Mouse (Mus musculus) skeletal muscle tissue, adult 2 months (tissue): ENCODE measurements around the gene Mmd.

ENCODE experiments used
- DNase-seq: peaks from one replicate; pipeline ENCODE4 v3.0.0-alpha.2; 2012; ENCODE audit warnings: low read depth, low spot score

Gene Mmd

DNA sequence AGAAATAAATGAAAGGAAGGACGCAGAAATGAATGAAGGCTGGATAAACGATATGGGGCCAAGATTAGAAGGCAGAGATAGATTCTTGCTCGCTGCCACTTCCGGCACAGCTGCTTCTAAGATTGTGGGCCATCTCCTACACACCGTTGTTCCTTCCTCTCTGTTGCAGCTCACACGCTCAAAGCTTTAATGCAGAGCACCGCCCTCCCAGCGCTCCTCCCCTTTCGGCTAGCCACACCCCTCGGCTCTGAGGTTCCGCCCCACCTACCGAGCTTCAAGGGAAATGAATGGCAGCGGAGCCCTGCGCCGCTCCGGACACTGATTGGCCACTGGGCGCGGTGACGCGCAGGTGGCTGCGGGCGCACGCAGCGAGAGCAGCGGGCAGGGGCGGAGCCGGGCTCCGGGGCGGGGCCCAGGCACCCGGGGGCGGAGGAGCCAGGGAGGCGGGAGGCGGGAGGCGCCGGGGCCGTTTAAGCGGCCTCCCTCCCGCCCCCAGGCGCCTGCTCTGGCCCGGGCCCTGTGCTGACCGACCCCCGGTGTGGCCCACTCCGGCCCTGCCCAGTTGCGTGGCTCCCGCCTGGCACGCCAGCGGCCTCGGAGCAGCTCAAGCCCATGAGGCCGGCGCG lies at the start of gene Mmd:
Mmd (plus strand) TSS at position 432 of the 626 bp plus-strand sequence.
- DNase-seq: peak; percentile 96

DNA sequence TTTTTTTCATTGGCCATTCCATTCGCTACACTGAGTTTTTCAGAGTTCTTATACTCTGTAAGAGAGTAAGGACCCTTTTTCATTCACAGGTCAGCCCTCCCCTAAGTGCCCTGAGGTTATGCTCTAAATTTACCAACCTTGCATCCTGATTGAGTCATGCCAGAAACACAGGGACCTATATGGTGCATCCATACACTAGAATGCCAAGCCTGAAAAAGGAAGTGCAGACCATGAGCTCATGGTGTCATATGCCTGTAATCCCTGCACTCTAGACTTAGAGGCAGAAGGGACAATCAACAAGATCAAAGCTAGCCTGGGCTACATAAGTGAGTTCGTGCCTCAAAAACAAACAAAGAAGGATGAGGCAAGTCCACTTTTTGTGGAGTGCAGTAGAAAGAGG lies 48.4 kb upstream of the Mmd start:
- DNase-seq: no peak

DNA sequence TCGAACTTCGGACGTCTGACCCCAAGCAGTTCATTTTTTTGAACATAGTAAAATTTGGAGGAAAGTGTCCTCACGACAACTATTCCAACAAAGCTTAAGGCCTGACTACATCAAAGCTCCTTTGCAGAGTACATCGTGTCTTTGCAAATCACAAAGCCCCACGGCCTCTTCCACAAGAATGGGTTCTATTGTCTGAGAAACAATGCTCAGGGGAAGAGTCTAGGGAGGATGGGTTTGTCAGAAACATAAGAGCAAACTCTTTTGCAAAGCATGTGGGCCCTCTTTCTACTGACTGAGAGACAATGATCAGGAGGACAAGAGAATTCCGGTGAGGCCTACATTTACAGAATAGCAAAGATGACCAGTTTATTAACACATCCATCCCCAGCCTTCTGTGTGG lies 35.0 kb upstream of the Mmd start:
- no peak for DNase-seq

DNA sequence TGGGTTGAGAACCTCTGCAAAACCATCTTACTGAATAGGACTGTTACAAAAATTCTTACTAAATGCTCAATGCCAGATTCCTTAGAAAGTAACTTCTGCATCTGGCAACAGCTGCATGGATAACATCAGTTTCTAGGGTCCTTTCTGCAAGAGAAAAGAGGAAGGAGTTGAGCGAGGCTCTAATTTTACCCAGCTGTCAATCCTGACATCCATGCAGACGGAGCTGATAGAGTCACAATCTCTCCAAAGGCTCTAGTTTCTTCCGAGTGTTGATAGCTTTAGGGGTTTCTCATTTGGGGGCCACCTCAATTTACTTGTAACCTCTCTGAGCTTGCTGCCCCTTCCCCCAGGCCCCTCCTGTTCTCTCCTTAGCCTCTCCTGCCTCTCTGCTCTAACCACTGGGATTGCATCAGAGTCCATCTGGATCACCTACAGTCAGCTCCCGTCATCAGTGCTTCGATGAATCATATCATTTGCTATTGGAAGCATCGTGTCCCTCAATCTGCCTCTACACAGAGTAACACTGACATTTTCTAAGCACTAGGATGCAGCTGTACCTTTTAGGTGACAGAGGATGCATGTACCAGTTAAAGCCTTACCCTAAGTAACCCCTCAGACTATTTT lies 29.1 kb upstream of the Mmd start:
- DNase-seq: no peak

DNA sequence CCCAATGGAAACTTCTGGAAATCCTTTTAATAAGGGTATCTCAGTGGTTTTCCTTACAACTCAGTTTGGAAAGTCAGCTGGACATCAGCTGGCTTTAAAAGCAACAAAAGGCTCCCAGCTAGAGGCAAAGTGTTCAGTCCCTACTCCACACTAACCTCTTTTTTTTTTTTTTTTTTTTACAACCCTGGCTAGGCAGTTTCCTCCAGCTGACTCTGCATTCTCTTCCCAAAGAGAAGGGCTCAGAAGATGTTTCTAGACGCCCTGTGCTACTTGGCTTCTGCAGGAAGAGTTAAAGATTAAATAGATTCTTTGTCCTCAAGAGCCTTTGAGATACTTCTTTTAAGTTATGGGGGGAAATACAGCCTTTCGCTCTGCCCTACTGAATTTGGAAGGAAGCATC lies 28.5 kb upstream of the Mmd start:
- DNase-seq: no peak

DNA sequence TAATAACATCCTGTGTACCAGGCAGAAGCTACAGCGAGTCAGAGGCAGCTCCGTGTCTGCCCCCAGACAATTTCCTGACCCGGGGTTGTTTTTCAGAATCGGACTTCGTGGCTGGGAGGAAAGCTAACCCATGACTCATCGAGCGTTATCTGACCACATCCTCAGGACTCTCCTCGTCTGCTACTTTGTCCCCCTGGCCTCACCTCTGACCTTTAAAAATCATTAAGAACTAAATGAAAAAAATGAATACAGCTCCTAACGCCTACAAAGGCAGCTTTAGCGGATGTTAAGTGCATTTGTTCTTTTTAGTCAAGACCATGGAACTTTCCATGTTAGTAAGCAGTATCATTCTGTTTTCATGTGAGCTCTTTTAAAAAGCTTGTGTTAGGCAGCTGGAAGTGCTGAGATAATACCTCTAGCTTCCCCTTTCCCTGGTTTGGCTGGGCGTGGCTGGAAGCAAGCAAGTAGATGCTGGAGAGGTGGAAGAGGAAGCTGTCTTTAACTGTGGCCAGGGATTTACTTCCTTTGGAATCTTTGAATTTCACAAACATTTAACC lies 24.3 kb upstream of the Mmd start:
- DNase-seq: no peak

DNA sequence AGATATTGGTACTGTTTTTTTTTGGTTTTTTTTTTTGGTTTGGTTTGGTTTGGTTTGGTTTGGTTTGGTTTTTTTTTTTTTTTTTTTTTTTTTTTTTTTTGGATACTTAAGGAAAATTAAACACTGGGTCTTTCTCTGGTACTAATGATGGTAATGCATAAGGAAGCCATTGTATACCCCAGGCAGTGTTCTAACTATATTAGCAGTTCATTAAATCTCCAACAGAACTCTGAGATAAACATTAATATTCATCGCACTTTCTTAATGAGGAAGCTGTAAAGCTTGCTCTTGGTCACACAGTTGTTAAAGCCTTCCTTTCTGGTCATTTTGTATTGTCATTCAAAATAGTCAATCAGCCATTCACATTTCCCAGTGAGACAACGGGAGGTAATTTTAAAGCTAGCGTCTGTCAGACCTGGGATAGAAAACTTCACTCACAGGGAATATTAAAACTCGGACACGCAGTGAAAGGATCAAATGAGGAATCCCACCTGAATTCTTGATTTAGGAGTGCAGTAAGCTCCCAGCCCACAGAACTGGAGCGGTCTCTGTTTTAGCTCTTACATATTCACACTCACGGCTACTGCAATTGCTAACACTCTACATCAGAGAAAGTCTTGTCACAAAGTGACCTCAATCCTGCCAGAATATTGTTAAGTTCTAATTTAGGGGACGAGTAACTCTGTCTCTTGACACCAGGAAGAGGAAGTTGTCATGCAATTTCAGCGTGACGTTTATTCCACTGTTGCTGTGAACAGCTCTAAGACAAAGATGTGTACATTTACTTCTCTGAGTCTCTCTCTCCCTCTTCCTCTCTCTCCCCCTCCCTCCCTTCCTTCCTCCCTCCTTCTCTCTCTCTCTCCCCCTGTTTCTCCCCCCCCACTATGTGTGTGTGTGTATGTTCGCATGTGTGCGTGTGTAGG lies 22.0 kb upstream of the Mmd start:
- no peak for DNase-seq

DNA sequence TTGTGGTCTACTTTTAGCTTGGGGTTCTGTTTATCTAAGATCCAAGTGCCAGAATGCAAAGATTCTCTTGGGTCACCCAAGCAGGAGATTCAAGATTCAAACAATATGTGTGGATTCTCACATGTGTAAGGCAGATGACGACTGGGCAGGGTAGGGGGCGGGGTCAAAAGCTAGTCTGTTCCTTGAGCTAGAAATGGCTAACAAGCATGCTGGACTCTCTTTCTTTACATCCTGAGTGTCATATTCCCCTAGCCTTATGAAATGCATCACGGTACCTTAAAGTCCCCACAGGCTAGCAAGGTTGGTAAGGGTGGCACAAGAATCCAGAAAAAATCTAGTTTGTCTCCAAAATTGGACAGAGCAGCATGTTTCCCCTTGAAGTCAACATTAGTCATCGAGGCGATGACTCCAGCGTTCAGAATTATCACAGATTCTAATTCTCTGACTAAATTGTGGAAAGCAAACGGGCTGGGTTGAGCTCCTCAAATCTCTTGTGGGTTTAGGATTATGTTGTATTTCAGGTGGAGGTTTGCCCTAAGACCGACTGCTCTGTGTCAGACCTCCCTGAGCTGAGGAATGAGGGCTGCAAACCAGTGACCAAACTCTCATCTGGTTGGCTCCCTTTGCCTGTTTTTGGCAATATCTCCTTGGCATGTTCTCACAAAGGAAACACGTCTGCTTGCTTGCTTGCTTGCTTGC lies 20.9 kb upstream of the Mmd start:
- no peak for DNase-seq

DNA sequence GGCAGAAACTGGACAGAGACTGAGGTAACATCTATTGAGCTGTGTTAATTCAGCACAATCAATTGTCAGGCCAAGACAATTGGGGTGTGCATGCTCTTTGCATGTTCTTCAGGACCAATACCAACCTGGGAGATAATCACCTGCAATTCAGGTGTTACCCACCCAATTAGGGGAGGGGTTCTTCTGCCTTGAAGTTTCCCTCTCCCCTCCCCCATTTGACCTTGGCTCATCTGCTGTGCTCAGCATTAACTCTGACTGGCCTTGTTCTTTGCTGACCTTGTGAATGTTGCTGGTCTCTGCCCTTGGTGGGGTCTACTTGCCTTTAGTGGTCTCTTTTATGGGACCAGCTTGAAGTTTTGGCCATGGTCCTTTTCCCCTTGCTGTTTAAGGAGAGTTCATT lies 19.5 kb upstream of the Mmd start:
- no peak for DNase-seq

DNA sequence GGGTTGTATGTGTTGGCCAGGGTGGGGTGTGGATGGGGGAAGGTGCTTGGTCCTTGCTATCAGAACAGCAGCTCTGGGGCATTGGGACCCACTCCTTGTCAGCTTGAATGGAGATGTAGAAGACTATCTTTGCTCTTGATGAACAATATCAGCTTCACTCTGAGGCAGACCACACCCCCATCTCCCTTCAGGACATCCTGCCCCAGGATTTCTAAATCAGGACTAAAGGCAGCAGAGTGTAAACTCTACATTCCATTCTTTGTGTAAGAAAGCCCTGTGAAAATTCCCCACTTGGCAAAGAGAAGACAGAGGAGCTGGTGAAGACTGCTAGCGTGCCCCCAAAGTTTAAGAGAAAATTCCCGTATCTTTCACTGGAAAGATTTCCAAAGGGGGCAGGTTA lies 18.6 kb upstream of the Mmd start:
- DNase-seq: no peak

DNA sequence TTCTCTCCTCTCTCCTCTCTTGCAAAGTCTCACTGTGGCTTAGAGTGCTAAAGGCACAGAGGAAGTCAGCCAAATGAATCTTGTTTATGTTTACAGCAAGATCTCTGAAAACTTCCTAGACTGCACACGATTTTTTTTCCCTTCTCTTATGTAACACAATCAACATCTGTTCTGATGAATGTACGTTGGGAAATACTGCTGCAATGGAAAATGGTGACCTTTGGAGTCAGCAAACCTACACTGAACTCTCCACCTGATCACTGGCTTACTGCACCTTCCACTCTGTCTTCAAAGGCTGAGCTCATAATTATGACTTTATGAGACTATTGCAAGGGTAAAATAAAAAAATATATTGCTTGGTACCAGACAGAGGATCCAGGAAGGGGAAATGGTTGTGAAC lies 17.6 kb upstream of the Mmd start:
- no peak for DNase-seq

DNA sequence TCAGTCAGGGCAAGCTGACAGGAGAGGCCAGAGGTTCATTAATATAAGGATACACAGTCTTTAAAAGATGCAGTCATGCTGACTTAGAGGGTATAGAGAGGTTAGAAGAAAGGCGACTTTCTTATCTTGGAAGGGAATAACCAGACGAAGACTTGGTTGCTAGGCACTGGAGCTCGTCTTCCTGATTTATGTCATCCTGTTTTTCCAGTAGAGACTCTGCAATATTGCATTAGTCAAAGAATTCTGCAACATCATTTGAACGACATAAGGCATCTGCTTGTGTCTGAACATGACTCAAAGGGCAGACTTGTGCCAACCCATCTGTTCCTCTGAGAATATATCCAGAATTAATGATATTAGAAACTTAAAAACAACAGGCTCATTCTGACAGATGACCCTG lies 16.6 kb upstream of the Mmd start:
- DNase-seq: no peak

DNA sequence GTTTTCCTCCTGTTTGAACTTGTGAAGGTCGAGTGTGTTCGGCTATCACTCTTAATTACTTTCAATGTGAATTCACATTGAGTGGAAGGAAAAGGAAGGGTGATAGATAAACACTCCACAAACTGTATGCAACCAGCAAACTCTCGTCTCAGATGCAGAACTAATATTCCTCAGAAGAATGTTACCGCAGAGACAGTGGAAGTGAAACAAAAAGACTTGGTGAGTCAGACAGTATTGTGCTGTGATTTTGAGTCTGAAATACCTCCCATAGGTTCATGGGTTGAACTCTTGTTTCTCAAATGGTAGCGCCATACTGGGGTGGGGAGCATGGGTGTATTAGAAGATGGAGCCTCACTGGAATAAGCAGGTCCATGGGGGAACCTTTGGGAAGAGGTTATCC lies 14.0 kb upstream of the Mmd start:
- DNase-seq: no peak

DNA sequence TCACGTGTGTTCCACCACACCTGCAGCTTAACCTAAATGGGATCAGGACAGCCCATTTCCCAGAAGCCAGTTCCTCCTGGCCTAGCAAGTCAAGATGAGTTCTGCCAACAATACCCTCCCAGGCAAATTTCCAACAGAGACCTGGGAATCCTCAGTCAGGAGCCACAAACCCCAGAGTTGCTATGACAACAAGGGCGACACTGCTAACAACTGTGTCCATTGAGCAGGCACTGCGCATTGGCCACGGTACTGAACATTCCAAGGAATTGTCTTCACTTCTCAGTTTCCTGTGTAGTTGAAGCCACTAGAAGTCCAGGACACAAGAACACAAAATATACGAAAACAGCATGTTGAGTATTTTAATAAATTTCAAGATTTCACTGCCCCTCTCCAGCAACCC lies 11.6 kb upstream of the Mmd start:
- no peak for DNase-seq

DNA sequence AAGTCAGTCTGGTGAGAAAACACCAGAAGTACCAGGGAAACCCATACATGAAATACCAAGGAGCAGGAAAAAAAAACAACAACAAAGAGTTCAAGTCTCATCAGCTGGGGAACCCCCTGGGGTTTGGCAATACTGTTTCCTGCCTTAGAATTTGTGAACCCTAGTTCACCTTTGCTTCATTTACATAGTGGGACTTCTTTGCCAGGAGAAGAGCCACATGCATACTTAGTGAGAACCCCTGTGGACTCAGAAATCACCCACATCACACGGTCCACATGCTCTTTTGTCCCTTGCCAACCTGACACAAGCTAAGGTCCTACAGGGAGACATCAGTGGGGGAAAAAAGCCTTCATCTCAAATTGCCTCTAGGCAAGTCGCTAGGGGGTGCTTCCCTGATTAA lies 10.6 kb upstream of the Mmd start:
- no peak for DNase-seq

DNA sequence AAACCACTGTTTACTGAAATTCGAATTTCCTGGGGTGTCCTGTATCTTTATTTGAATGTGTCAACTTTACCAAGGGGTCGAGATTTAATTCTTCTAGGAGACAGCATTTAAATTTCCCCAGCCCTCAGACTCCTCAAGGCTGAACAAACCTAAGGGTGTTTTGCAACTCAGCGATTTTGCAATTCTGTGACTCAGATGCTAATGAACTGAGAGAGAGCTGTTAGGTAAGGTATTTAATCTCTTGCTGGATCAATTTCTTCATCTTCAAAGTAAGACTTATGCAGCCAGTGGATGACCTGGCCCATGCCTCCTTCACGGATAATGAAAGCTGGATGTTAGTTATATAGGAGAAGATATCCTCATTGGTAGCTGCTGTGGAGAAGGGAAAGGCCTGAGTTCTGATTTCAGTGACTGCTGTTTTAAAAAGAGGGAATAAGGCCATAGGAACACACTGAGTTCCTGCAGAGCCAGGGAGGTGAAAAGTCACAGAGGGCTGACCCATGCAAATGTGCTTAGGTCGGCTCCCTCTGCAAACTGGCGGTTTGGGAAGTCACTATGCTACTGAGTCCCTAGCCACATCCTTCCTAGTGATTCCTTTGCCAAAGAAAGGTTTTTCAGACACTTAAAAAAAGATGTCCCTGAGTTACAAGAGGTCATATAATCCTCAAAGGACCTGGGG lies 8.5 kb upstream of the Mmd start:
- DNase-seq: no peak

DNA sequence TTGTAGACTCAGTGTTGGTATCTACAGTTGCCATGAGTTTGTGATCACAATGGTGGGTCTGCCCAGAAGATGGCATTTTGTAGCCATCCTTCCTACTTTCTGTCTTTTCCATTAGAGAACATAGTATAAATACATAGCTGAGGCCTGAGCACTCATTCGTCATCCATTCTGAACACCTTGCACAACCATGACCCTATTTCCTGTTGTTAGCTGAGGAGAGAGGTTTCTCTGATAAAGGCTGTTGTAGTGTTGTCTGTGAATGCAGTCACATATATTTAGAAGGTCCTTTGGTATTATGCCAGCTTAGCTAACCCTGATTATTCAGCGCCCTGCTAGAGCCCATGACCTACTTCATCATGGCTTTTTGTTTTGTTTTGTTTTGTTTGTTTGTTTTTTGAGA lies 7.4 kb upstream of the Mmd start:
- no peak for DNase-seq

DNA sequence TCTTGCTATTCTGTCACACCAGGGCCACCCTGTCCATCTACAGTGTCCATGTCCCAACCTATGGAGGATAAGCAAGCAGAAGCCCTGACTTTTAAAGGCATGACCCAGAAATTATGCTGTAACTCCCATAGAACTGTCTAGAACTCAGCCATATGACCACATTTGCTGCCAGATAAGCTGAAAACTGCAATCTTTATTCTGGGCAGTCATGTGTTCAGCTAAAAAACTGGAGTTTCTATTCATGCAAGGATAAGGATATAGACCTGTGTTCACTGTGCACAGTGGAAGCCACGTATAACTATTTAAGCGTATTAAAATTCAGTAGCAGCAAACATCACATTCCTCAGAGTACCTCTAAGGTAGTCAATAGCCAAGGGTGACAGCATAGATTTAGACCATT lies 6.0 kb upstream of the Mmd start:
- DNase-seq: no peak

DNA sequence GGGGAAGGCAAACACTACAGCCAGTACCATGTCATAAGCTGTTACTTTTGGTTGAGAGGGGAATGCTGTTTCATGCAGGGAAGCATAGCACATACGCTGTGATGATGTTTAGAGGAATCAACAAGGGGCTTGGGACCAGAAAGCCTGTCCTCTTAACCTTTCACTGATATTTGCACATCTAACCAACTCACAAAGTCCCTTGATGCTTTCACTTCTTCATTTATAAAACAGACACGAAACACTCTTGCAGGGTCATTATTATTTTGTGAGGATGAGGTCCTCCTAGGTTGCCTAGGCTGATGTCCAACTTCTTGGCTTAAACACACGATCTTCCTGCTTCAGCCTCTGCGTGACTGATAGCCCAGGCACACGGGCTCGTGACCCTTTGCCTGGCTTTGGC lies 3.6 kb upstream of the Mmd start:
- DNase-seq: no peak

DNA sequence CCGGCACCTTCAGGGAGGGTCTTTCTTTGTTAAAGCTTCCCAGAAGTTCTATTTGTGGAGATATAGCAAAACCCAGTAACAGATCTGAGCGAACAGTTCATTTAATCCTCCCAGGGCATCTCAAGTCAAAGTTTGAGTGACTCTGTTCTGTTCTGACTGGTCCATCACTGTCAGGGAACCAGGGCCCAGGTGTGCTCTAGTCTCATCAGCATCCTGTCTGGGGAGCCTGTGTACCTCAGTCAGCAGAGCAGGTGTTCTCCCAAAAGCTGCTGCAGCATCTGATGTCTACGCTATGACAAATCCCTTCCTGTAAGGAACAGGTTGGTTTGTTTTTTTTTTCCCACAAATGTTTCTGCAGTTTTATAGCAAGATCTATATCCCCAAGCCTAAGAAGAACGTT lies 2.6 kb upstream of the Mmd start:
- DNase-seq: no peak

DNA sequence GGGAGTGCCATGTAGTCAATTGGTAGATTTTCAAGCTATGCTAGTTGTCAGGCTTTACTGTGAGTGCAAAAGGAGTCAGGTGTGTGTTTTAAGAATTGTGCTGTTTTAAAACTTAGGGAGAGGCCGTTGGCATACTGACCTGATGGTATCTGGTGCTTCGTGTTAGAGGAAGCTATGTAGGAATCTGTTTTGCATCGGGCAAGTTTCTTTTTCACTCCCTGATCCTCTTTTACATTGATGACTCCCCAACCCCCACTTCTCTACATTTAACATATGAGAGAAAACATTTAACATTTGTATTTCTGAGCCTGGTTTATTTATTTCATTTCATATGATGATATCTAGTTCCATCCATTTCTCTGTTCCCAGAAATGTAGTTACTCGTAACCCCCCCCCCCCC lies 1.5 kb upstream of the Mmd start:
- no peak for DNase-seq
